Mouse (Mus musculus) embryo, embryonic 10.5 days (tissue): ENCODE measurements at regions not wholly inside any gene's neighbourhood (a gene's known extent, or its start where the extent isn't known, plus 50 kb on each side); places are given as distances from the start of the nearest gene placed in this dataset.

Source experiments
- DNase-seq: peaks from one replicate; pipeline ENCODE4 v3.0.0-alpha.2; 2015; ENCODE audit warnings: low spot score

DNA sequence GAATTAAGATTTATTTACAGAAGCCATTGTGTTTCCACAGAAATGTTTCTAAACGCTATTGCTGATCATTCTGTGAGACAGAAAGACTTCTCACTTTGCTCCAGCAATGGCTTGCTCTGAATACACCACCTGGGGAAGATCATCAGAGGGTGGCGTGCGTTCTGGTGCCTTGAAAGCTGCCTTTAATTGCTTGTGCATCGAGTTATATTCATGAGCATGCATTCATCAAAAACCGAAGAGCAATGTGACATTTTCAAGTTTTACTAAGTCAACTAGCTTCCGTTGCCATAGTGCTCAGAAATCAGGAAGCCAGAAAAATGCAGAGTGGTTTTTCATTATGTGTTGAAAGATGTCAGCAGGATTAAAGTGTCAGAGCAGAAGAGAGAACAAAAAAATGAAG is 85.0 kb upstream of the Pcdh18 start:
- DNase-seq, result peak; percentile 18

DNA sequence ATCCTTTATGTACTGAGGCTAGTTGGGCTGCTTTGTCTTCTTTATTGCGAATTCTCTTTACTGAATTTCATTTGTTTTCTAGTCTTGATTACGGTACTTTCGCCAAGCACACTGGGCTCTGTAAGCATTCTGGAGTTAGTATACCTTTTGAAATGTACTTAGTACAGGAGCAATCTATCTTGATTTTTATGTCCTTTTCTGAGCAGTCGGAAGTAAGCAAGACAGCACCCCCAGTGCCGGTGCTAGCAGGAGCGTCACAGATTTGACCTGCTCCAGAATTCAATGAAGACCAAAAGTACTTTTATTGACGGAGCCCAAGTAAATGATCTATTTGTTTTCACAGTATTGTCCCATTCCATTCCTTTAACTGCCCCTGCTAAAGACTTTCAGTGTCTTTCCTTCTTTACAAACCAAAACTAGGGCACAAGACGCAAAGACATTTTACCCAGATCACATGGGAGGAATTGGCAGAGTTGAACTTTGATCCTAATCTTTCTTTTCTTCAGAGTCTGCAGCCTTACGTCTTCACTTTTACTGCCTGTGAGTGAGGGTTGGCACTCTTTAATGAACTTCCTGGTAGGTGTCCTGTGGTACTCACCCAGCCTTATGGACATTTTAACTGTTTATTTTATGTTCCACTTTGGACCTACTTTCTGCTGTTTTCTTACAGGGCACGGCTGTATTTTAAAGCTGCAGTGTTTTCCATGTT is 83.5 kb upstream of the Pcdh18 start:
- no peak for DNase-seq

DNA sequence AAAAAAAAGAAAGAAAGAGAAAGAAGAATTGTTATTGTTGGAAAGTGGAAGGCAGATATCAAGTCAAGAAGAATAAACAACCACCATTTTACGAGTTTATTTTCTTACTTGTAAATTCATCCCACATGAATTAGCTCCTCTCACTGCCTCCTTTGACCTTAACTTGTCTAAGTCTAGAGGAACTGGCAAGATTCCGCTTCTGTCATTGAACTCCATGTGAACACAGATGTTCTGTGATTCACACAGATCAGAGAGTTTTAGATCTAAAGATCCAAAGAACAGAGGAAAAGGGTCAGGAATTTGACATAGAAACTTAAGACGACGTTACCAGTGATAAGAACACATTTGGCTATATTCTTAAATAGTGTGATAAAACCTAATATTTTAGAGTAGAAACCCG is 57.3 kb upstream of the Pcdh18 start:
- peak; percentile 21 for DNase-seq

DNA sequence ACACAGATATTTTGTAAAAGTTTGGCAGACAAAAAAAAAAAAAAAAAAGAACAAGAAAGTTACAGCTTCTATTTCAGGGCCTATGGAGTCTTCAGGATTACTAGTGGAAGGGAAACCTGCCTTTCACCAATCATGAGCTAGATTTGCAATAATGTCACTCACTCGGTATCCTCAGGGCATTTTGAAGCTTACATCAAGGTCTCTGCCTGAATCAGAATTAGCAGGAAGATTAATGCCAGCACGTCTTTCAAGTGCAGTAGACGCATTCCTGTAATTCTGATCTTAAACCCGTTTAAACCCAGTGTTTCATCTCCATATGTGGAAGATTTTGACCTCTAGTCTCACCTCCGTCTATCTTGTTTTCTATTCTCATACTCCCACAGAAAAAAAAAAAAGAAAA is 50.6 kb upstream of the Pcdh18 start:
- peak; percentile 53 for DNase-seq

DNA sequence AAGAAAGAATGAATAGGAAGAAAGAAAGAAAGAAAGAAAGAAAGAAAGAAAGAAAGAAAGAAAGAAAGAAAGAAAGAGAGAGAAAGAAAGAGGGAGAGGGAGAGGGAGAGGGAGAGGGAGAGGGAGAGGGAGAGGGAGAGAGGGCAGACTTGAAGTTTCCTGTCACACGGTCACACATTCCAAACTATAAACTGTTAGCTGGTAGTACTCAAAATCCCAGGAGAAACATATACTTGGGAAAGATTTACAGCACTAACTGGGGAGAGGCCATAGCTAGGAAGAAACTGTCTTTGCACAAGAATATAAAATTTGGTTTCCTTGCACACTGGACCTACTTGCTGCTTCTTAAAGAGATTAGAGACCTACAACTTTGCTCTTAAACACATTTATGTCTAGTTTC is 50.2 kb upstream of the Pcdh18 start:
- peak; percentile 22 for DNase-seq
